Mouse (Mus musculus) lung, postnatal 0 days (tissue): ENCODE results near the gene Gm11733. TPM values are rescaled to one million over a fixed set of nuclear protein-coding genes. Genes with fewer than 3 reads are reported as not detected.
"Not testable (repeated sequence)": the region's sequence is repeated elsewhere in the genome, so short reads cannot be mapped to it uniquely, and the experiment has no call there.

Source experiments
- ATAC-seq: fragments of 200-750 bp; cut with Nextera tagmentation; 2 replicates; pipeline ENCODE4 v1.8.0; 2017; ENCODE audit warnings: moderate library complexity
- DNase-seq: peaks from one replicate; pipeline ENCODE4 v3.0.0-alpha.2; 2016; ENCODE audit warnings: low spot score
- H3K27ac ChIP-seq: fragments of 300-500 bp; sonication (generic); 2 replicates; pipeline ENCODE4 v1.5.1; 2014; ENCODE audit warnings: antibody characterized with exemption, mild to moderate bottlenecking, low read length, mixed read lengths
- H3K27me3 ChIP-seq: fragments of 300-500 bp; sonication (generic); replicated peaks from 2 replicates; pipeline ENCODE4 v1.6.1; 2014; ENCODE audit warnings: low read length, mixed read lengths; ENCODE audit not compliant: insufficient read depth
- H3K36me3 ChIP-seq: fragments of 300-500 bp; sonication (generic); 2 replicates; pipeline ENCODE4 v1.6.1; 2014; ENCODE audit warnings: low read length, mixed read lengths; ENCODE audit not compliant: insufficient read depth
- H3K4me1 ChIP-seq: fragments of 300-500 bp; sonication (generic); 2 replicates; pipeline ENCODE4 v1.6.1; 2014; ENCODE audit warnings: antibody characterized with exemption, low read depth, low read length, mixed read lengths; ENCODE audit not compliant: insufficient read depth
- H3K4me2 ChIP-seq: fragments of 300-500 bp; sonication (generic); replicated peaks from 2 replicates; pipeline ENCODE4 v1.6.1; 2014; ENCODE audit warnings: low read depth, mild to moderate bottlenecking, low read length, moderate library complexity, mixed read lengths
- H3K4me3 ChIP-seq: fragments of 300-500 bp; sonication (generic); 2 replicates; pipeline ENCODE4 v1.5.1; 2014; ENCODE audit warnings: low read depth, low read length
- H3K9ac ChIP-seq: fragments of 300-500 bp; sonication (generic); replicated peaks from 2 replicates; pipeline ENCODE4 v1.6.1; 2014; ENCODE audit warnings: low read depth, mild to moderate bottlenecking
- H3K9me3 ChIP-seq: fragments of 300-500 bp; sonication (generic); 2 replicates; pipeline ENCODE4 v1.6.1; 2016; ENCODE audit warnings: low read length, mixed read lengths
- CTCF ChIP-seq: IDR thresholded peaks from 2 replicates; pipeline ENCODE4 v1.5.1; 2016; ENCODE audit warnings: antibody characterized with exemption, mild to moderate bottlenecking
- EP300 ChIP-seq: IDR thresholded peaks from 2 replicates; pipeline ENCODE4 v1.6.1; 2016; ENCODE audit warnings: antibody characterized with exemption, mild to moderate bottlenecking, control low read depth
- WGBS: fragments of 180-500 bp; shearing (Covaris S2); extraction: QIAGEN DNeasy Blood & Tissue Kit; methylation state at CpG from one replicate; pipeline ENCODE4 v1.1.7; 2014; 5-methylcytosine and 5-hydroxymethylcytosine counted together
- polyA plus RNA-seq: library from polyadenylated mRNA; unstranded; fragments of >200 nt; fragmentation: Nextera tagmentation; extraction: Ambion mirVana; gene quantifications from 2 replicates; pipeline ENCODE4 v1.2.1, GENCODE M21; 2015

Gene Gm11733
- polyA plus RNA-seq, 1 experiment from 2014 or later, result not detected

DNA sequence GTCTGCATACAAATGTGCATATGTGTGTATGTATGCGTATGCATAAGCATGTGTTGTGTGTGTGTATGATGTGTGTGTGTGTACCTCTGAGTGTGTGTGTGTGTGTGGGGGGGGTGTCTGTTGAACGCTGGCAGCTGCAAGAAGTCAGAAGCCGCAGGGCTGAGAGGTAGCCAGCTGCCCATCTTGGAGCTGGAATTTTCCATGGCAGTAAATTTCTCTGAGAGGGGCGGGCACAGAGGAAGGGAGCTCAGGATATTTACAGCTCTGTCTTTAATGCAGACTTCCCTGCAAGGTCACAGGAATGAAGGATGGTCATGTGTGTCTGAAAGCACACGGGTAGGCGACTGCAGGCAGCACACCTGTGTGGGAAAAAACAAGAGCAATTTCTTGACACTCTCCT lies 38.5 kb upstream of the Gm11733 start:
- TF ChIP-seq CTCF, result no peak
- no peak for TF ChIP-seq EP300
- no peak overlapping the region for H3K27ac ChIP-seq
- no peak overlapping the region for H3K9ac ChIP-seq
- H3K9me3 ChIP-seq, result no peaks in the 10 kb centered on the region
- WGBS, result 35% methylated on average over 6 of the region's 6 CpGs
- H3K27me3 ChIP-seq, result peaks cover 3% of the 10 kb centered on the region; the same call in 1 of the 2 replicates
- DNase-seq, result no peak
- no peak overlapping the region for H3K4me3 ChIP-seq
- no peaks in the 10 kb centered on the region for H3K36me3 ChIP-seq
- ATAC-seq, result no peak
- H3K4me1 ChIP-seq, result no peaks in the 10 kb centered on the region
- H3K4me2 ChIP-seq, result no peak overlapping the region

DNA sequence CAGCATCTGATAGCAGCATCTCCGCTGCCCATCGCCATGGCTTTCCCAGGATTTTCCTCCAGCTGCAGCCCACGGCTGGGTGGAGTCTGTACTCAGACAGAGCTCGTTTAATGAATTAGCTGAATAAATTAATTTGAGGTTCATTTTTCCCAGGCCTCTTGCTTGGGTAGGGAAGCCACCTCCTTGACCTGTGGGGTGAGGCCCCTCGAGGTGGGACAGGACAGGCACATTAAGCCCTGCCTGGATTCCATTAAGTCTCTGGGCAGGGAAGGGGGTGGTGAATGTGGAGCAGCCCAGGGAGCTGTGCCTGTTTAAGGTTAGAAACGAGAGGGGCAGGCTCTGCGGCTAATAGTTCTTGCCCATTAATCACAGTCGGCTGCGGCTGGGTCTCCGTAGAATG lies 30.1 kb upstream of the Gm11733 start:
- Histone ChIP-seq H3K27me3 (no peaks in the 10 kb centered on the region), H3K9ac (no peak overlapping the region), H3K36me3 (no peaks in the 10 kb centered on the region), H3K4me3 (no peak overlapping the region), H3K4me2 (no peak overlapping the region), H3K4me1 (no peaks in the 10 kb centered on the region), H3K27ac (no peak overlapping the region), H3K9me3 (no peaks in the 10 kb centered on the region)
- TF ChIP-seq CTCF (no peak), EP300 (no peak)
- WGBS, result 33% methylated on average over 10 of the region's 10 CpGs
- no peak for DNase-seq
- no peak for ATAC-seq

DNA sequence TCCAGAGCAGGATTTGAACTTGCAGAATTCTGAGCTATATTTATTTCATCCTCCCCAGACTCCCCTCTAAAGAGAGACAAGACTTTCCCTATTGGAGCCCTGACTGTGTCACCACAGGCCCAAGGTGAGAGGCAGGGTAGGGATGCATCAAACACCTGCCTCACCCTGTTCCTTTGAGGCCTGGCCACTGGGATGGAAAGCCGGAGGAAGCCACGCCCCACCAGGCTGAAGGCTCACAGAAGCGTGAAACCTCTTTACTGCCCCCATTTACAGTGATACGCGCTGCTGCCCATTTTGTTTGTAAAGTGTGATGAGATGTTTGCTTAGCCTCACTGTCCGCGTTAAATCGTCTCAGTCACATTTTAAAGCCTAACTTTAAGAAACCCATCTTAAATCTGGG lies 25.0 kb upstream of the Gm11733 start:
- no peak overlapping the region for H3K9ac ChIP-seq
- no peak overlapping the region for H3K4me2 ChIP-seq
- WGBS, result 5% methylated on average over 8 of the region's 8 CpGs
- H3K36me3 ChIP-seq, result no peaks in the 10 kb centered on the region
- DNase-seq (no peak), ATAC-seq (no peak)
- no peak overlapping the region for H3K4me3 ChIP-seq
- TF ChIP-seq CTCF (no peak), EP300 (no peak)
- no peak overlapping the region for H3K27ac ChIP-seq
- H3K4me1 ChIP-seq, result no peaks in the 10 kb centered on the region
- peaks cover 13% of the 10 kb centered on the region; the same call in 1 of the 2 replicates for H3K27me3 ChIP-seq
- H3K9me3 ChIP-seq, result no peaks in the 10 kb centered on the region

DNA sequence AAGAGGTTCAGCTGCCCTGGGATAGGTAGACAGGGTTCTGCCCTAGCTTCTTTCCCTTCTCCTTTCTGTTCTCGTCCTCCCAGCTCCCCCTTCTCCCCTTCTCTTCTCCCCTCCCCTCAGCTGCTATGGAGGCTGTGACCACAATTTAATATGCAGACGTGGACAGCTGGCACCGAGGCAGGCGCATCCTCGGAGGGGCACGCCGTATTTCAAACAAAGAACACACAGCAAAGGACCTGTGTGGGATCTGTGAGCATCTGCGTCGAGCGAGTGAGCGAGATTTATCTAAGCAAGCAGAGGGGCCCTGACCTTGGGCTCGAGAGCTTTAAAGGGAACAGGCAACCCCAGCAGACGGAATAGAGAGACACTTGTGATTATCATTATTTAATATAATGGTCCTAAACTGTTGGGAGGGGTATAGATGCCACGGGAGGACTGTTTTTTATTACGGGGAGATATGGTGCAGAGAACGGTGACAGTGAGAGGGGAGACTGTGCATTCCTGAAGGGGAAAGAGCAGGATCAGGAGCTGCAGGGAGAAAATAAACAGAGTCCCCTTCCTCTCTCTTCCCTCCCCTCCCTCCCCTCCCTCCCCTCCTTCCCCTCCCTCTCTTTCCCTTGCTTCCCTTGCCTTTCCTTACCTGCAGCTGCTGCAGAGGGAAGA lies 21.8 kb upstream of the Gm11733 start:
- ATAC-seq (no peak), DNase-seq (no peak)
- Histone ChIP-seq H3K27me3 (peaks cover 13% of the 10 kb centered on the region; the same call in 1 of the 2 replicates), H3K4me2 (no peak overlapping the region), H3K27ac (no peak overlapping the region), H3K9me3 (no peaks in the 10 kb centered on the region), H3K4me1 (no peaks in the 10 kb centered on the region), H3K9ac (no peak overlapping the region), H3K4me3 (no peak overlapping the region), H3K36me3 (no peaks in the 10 kb centered on the region)
- no peak for TF ChIP-seq EP300
- TF ChIP-seq CTCF, result no peak
- WGBS, result 5% methylated on average over 16 of the region's 16 CpGs

DNA sequence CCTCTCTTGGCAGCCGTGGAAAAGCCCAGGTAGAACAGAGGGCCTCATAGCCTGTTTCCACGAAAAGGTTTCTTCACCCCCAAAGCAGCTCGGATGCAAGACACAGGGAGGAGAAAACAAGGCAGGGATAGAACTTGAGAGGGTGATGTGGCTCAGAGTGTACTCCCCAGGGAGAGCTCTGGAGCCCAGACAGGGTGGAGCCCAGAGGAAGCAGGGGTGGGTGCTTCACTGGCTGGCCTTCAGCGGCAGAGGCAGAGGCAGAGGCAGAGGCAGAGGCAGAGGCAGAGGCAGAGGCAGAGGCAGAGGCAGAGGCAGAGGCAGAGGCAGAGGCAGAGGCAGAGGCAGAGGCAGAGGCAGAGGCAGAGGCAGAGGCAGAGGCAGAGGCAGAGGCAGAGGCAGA lies 20.8 kb upstream of the Gm11733 start:
- not testable (repeated sequence) for H3K36me3 ChIP-seq, H3K4me3 ChIP-seq, H3K9me3 ChIP-seq, H3K9ac ChIP-seq, ATAC-seq, H3K4me2 ChIP-seq, H3K27ac ChIP-seq, DNase-seq, H3K4me1 ChIP-seq
- 56% methylated on average over 4 of the region's 4 CpGs for WGBS
- H3K27me3 ChIP-seq, result peaks cover 13% of the 10 kb centered on the region; the same call in 1 of the 2 replicates

DNA sequence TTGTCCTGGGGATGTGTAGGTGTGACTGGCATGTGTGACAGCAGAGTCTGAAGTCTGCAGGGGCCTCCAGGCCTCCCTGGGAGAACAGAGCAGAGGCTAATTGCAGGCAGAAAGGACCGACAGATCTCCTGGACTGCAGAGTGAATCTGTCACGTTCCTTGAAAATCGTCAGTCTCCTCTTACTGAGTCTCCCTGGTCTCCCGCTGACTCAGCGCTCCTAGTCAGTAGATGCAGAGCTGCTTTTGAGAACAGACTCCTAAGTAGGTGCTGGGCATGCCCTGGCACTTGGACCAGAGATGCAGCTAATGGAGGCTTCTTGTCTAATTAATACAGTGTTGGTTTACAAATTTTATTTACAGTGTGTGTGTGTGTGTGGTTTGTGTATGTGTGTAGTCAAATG lies 17.9 kb upstream of the Gm11733 start:
- H3K4me1 ChIP-seq, result no peaks in the 10 kb centered on the region
- ATAC-seq, result no peak
- H3K27me3 ChIP-seq, result peaks cover 3% of the 10 kb centered on the region; the same call in 1 of the 2 replicates
- 28% methylated on average over 5 of the region's 5 CpGs for WGBS
- no peaks in the 10 kb centered on the region for H3K9me3 ChIP-seq
- no peak for DNase-seq
- H3K27ac ChIP-seq, result no peak overlapping the region
- H3K4me3 ChIP-seq, result no peak overlapping the region
- TF ChIP-seq EP300, result no peak
- no peak for TF ChIP-seq CTCF
- no peaks in the 10 kb centered on the region for H3K36me3 ChIP-seq
- no peak overlapping the region for H3K9ac ChIP-seq
- no peak overlapping the region for H3K4me2 ChIP-seq

DNA sequence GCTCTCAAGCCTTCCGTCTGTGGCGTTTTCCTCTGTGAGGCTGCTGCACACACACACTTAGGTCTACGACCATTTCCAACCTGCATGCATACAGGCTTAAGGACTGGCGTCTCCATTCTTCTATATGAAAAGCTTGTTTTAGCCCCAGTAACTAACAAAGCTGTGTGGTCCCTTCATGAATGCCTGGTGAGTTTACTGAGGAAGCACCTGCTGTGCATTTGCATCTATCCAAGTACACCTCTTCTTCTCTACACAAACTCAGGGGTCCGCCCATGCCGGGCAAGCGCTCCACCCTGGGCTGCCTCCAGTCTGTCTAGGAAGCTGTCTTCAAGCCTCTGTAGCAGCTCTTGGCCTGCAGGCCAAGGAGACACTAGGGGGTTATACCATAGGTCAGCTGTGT lies 17.3 kb upstream of the Gm11733 start:
- WGBS, result 86% methylated on average over 7 of the region's 7 CpGs

More for the DNA sequence above, 17.3 kb upstream of the Gm11733 start:
- Histone ChIP-seq H3K4me2 (no peak overlapping the region), H3K27me3 (peaks cover 3% of the 10 kb centered on the region; the same call in 1 of the 2 replicates), H3K4me1 (no peaks in the 10 kb centered on the region), H3K27ac (no peak overlapping the region), H3K9ac (no peak overlapping the region), H3K9me3 (no peaks in the 10 kb centered on the region), H3K36me3 (no peaks in the 10 kb centered on the region), H3K4me3 (no peak overlapping the region)
- DNase-seq, result no peak
- no peak for ATAC-seq
- TF ChIP-seq EP300 (no peak), CTCF (no peak)
